Mouse (Mus musculus): ENCODE measurements around the gene Idua.
A peak's percentile ranks its signal among the peaks of the same experiment; 100 is the strongest.

GRCm38 (mm10) chr5:108692271-108692670, 32.1 kb downstream of the Idua start, which contains the start of gene Fgfrl1:
- TF ChIP-seq POLR2A (IDR thresholded peaks at IDR 0.05; ENCODE audit: insufficient read length, low read depth) (no peak), MAX (IDR thresholded peaks at IDR 0.05; ENCODE audit: low read depth) (no peak), SRF (IDR thresholded peaks at IDR 0.05; ENCODE audit: control insufficient read depth, insufficient read length, low read depth) (no peak), MYOD1 (IDR thresholded peaks at IDR 0.05; ENCODE audit: control insufficient read depth in 1 of 3, insufficient read length in 2 of 3, low read depth in 2 of 3) (peak in 1 of 3 experiments; percentile 8)

All from myocyte (in vitro differentiated cells).